Mouse (Mus musculus) activated CD4-positive, CD25-positive, alpha-beta regulatory T cell, adult 4 months (primary cell): ENCODE results near the gene Fam189a1. TPM values are rescaled to one million over a fixed set of nuclear protein-coding genes. Genes with fewer than 3 reads are reported as not detected.

Experiments used
- ATAC-seq: one replicate; pipeline ENCODE4 v1.8.0; 2017
- polyA plus RNA-seq, 2 experiments: library from polyadenylated mRNA; unstranded; fragments of 100-300 nt; shearing (Covaris generic); gene quantifications; one replicate each; pipeline ENCODE4 v1.2.1; 2017

Fam189a1 gene
- polyA plus RNA-seq, 2 experiments from 2014 or later, result not detected

DNA sequence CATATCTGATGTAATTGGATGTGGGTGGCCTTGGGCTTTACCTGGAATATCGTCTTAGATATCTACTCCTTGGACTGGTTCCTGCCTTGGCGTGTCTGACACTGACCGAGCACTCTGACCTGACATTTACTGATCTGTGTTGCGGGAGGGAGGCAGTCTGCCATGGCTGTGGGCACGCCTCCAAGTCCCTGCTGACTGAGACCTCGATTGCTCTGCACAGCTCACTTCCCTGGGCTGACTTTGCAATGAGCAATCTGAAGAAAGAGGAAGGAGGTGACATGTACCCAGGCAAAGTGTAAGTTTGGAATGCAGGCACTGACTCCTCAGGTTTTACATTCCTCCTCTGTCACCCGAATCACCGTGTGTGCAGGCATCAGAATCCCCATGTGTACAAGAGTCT, 364.3 kb downstream of the Fam189a1 start:
- no peak for ATAC-seq

DNA sequence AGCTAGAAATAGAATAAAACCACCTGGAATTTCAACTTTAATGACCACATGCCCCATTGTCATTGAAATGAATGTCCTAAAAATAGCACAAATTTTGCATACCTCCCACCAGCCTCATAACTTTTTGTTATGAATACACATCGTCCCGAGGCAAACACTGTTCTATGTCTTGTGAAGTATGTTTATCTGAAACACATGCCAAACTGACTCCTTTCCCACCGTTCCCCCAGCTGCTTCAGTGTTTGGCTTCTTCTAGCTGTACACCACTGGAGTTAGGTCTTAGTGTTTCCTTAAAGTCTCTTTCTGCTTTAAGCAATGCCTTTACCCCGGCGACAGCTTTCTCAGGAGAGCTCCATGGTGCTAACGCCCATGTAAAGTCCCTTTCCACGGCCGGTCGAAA, 365.2 kb downstream of the Fam189a1 start:
- no peak for ATAC-seq

DNA sequence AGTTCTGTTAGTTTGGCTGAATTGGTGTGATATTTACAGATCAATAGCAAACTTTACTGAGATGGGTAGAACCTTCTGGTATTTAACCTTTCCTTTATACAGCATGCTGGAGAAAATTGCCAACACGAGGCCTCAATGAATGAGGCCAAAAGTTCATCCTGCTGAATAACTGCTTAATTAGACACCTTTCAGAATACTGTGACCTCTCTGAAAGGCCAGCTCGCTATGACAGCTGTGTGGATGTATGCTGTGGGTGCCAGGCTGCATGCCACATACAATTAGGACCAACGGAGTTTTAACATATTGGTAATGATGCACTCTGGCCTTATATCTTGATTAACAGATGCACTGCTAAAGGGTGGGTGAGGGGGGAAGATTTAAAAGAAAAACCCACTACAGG, 371.3 kb downstream of the Fam189a1 start:
- no peak for ATAC-seq

DNA sequence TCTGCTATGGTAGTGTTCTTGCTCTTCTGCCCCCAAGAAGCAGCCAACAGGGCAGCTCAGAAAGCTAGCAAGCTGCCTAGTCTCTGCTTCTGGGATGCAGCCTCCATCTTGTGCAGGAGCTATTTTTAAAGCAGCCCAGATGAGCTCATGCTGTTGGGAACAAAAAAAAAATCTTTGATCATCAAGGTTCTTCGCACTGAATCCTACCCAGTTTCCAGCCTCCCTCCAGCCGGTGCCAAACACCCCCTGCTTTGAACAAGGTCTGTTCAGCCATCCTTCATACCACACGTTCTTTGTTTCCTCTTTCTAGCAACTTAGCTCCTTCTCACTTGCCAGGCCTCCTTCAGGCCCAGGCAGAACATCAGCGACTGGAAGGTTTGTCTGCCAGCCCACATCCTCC, 376.9 kb downstream of the Fam189a1 start:
- ATAC-seq, result no peak

DNA sequence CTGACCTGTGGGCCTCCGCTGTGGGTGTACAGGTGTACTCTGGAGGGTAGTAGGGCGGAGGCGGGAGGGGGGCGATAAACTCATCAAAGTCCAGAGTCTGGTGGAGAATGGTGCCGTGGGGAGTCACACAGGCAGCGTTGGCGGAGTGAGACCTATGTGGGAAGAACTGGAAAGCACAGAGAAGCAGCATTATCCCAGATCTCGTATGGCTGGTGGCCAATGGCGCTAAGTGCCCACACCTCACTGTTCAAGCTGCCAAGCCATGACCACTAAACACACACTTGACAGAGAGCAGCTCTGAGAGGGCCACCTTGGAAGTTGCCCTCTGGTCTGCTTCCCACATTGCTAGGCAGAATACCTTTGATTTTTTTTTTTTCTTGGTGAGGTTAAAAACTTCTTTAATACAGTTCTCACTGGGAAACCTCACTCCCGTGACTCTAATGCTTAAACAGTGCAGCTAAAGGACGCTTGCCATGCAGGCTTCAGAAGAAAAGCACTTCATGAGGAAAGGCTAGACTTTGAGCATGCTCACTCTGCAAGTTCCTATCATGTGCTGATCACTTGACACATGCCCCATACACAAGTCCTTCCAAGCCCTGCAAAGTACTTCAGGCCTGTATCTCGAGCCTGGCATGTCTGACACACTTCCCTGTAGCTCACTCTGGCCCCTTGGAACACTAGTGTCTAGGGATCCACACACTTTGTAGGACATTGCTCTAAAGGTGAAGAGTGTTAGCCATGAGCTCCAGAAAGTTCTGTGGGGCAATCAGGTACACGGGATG, 379.5 kb downstream of the Fam189a1 start:
- ATAC-seq, result no peak

DNA sequence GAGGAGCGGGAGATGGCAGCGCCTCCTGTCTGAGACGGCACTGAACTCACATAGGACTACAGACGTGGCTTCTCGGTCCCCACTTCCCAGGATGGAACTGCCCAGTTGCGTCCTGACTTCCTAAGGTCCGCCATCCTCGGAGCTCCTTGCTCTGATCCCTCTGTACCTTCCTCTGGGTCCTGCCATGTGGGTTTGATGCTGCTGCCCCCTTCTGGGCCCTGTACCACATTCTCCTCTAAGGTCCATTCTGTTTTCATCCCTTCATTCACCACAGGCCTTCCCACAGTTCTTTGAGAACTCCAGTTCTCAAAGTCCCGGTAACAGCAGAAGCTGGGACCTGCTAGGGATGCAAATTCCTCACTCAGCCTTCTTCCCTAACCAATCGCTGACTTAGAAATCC, 382.9 kb downstream of the Fam189a1 start:
- no peak for ATAC-seq

DNA sequence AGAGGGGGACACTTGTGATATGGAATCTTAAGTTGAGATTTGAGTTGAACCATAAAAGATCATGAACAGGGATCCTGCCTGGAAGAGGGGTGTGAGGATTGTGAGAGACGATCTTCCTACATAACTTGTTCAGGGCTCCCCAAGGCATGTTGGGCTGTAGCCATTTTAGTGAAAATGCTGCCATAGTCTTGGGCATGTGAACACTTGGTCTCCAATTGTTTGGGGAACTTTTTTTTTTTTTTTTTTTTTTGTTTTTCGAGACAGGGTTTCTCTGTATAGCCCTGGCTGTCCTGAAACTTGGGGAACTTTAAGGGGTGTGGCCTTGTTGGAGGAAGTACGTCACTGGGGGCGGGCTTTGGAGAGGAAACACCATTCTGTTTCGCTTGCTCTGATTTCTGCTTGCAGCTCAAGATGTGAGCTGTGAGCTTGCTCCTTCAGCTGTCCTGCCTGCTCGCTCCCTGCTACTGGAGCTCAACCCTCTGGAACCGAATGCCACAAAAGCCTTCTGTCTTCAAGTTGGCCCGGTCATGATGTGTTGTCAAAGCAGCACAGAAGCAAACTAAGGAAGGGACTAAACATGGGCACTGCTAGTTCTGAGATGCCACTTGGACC, 385.5 kb downstream of the Fam189a1 start:
- no peak for ATAC-seq

DNA sequence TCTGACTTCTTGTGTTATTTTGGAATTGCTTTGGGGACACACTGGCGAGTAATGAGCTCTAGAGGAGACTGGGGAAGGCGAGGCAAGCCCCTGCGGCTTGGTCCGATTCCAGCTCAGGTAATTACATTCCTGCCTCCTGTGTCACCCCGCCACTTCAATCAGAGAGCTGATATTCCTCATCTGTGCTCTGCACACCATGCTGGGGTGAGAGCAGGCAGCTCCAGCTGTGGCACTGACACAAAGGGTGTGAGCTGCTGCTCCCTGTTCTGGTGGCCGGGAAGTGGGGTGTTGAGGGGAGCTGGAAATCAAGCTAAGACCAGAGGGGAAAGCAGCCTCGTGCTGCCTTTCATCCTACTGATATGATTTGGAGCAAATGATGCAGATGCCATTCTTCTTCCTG, 386.6 kb downstream of the Fam189a1 start:
- no peak for ATAC-seq

DNA sequence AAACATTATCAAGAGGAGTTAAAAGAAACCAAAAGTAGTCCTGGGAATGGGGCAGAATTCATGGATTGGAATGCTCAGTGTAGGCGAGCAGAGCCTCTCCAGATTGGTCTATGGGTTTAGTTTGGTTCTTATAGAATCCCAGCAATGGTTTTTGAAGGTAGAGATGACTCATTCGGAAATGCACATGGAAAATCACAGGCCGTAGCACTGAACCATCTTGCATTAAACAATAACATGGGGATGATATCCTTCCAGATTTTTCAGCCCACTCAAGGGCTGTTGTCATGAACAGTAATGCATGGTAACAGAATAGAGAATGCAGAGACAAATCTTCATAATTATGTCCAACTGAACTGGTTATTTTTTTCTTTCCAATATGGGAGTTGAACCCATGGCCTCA, 390.8 kb downstream of the Fam189a1 start:
- ATAC-seq, result no peak

DNA sequence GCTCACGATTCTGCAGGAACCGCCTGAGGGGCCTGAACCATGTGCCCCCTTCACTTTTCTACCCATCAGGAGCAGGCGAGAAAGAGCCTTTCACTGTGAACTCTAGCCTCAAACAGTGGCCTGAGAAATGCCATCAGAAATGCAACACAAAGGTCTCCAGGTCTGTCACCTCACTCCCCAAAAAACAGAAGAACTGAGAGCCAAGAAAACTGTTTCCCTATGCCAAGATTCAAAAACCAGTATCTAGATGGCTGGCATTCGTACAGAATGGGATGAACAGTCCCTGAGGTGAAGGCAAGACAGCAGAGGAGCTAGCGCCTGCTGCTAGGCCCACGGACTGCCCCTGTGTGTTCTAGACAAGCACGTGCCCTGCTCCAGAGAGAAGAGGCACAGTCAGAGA, 401.2 kb downstream of the Fam189a1 start:
- ATAC-seq, result no peak

DNA sequence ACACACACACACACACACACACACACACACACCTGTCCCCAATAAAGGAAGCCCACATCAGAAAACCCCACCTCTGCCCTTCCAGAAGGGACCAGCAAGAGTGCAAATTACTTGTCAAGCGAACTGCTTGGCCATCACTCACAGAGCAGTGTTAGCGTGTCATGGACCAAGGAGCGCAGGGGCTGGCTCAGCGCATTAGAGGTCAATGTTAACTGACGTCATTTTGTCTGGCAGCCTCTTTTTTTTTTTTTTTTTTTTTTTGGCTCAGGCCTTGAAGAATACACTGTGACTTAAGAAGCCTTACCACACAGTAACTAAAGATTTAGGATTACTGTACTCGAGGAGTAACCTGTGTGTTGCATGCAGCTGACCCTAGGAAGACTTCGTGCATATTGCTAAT, 402.2 kb downstream of the Fam189a1 start:
- ATAC-seq, result no peak

DNA sequence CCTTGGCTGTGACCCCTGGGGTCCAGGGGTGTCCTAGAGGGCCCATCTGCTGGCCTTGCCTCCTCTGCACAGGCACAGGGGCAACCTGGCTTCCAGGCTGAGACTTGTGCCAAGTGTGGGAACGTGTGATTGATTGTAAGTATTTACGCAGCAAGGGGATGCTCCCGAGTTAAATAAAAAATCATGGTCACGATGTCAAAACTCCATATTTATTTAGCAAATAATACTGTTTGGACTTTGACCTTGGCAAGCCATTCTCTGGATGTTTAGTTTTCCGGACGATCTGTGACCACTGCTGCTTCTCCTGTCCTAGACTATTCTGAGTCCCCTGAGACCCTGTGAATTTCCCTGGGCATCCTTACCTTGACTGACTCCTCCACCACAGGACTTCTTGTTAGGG, 402.7 kb downstream of the Fam189a1 start:
- no peak for ATAC-seq

DNA sequence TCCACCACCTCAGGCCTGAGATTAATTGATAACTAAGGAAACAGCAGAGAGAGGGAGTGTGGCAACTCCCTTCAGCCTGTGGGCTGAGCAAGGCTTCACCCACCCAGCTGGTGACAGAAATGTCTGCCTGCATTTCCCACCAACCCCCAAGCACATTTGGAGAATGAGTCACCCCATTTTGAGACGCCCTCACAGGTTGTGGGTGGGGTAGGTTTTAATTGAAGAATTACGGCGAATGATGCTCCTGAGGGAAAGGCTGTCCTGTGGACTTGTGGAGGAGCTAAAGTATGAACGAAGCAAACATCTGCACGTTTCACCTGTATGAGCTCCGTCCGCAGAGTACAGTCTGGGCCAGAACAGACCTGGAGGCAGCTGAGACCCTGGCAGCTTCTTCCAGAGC, 404.2 kb downstream of the Fam189a1 start:
- ATAC-seq, result no peak

DNA sequence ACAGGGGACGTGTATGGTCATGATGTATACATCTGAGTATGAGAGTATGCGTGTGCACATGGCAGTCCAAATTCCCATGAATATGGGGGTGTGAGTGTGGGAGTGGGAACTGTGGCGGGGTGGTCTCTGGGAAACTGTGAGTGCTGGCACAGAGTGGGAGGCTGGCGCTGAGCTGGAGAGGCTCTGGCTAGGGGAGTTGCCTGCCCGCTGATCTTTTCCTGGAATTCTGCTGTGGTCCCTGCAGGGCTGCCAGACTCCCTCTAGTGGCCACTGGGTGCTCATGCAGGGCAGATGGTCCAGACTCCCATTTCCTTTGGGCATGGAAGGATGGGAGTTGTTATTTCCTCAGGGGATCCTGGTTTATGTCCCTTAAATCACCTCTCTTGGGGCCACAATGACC, 404.9 kb downstream of the Fam189a1 start:
- ATAC-seq, result no peak

DNA sequence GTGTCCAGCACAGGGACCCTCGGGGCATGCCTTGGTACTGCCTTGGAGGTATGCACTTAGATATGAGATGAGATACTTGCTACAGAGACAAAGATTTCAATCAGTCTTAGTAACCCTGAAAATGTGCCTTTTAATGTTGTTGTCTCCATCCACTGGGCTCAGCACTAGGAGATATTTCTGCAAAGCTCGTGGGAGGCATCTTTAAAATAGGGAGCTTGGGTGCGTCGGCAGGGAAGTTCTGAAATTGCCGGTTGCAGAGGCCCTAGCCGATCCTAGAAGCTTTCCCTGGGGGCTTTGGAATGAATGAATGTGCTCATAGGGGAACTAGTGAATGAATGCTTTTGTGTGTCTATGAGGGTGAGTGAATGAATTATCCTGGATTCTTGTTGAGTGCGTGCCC, 412.8 kb downstream of the Fam189a1 start:
- no peak for ATAC-seq

DNA sequence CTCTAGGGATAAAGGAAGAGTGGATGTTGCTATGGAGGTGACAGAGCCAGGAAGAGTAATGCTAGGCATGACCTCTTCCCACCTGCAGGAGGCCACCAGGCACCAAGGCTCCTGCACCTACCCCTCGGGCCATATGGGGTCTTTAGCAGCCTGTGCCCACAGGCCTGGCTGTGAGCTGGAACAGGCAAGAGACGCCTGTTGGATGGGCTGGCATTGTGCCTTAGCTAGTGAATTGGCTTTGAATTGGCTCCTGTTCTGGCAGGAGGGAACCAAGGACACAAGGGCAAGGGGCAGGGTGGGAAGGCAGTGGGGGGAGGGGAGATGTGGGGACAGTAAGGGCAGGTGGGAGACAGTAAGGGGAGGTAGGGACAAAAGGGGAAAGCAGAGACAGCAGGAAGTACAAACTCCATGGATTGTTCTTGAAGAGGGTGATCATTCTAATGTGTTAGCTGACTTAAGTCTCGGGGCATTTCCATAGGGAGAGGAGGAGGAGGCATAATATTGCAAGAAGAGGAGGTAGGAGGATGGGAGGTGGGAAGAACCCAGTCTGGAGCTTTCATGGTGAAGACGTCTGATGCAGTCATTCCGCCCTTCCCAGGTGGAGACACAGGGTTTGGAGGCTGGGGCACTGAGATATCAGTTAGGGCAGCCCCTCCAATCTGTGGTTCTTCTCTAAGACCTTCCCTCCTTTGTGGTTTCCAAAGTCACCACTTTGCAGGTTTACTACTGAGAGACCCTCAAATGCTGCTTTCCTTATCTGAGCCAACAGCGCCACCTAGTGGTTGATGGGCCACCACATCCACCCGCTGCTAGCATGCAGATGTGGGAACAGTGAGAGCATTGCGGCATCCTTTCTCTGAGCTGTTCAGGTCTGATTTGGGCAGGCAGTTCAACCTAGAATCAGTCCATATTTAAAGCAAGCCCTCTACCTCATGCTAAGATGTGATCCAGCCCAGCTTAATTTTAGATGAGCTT, 414.8 kb downstream of the Fam189a1 start:
- no peak for ATAC-seq

DNA sequence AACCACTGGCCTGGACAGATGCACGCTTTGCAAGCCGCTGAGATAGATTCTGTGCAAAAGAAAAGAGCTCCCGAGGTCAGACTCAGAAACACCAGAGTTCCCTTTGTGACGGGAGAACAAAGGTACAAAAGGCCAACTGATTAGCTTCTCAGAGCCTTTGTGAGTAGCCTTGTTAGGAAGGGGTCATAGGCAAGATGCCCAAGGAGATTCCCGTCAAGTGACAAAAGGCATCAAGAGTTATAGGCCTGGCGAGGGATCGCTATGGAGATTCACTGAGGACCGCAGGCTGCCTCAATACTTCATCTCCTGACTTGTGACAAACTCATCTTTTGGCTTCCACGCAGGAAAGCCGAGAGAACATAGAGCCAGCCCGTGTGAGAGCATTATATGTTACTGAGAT, 417.2 kb downstream of the Fam189a1 start:
- ATAC-seq, result no peak

DNA sequence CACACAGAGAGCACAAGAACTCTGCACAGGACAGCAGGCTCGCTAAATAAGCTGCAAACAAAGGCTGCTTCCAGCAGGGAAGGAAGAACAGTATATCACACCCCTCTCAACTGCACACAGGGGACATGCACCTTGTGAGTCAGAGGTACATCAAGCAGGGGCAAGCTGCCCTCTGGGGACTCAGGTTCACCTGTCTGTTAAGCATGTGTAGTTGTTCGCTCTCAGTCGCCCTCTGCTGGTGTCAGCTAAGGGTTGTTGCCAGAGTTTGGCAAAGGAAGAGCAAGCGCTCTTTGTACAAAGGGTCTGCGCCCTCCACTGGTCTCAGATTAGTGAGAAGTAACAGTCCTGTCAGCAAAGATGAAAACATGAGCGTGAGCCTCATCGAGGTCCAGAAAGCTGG, 426.6 kb downstream of the Fam189a1 start:
- ATAC-seq, result no peak

DNA sequence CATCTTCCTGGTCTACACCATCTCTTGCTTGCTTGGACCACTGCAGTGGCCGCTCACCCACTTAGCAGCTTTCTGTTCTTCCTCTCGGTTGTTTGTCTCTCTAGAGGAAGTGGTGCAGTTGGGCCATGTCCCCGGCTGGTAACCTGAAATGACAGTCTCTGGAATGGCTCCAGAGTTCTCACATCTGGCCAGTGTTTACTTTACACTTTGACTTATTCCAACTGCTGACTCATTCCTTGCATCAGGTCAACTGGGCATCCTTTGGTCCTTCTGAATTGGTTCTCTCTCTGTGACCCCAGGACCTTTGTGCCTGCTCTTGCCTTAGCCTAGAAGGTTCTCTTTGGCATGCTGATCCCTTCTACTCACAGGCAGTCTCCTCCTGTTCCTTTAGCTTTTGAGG, 427.6 kb downstream of the Fam189a1 start:
- ATAC-seq, result no peak

DNA sequence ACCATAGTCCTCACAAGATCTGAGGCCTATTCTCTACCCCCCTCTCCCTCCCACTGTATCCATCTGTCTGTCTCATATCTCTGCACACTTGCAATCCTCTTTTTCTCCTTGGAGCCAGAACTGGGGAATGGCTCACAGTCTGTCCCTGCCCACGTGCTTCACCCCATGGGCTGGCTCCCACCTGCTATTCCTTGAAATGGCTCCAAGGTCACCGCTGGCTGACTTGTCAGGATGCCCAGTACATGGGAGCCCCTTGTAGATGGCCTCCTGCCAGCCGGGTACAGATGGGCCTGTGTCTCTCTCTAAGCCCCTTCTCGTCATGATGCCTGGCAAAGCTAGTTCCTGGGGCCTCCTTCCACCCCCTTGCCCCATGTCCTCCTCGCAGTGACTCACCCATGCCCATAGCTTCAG, 428.2 kb downstream of the Fam189a1 start:
- ATAC-seq, result no peak

DNA sequence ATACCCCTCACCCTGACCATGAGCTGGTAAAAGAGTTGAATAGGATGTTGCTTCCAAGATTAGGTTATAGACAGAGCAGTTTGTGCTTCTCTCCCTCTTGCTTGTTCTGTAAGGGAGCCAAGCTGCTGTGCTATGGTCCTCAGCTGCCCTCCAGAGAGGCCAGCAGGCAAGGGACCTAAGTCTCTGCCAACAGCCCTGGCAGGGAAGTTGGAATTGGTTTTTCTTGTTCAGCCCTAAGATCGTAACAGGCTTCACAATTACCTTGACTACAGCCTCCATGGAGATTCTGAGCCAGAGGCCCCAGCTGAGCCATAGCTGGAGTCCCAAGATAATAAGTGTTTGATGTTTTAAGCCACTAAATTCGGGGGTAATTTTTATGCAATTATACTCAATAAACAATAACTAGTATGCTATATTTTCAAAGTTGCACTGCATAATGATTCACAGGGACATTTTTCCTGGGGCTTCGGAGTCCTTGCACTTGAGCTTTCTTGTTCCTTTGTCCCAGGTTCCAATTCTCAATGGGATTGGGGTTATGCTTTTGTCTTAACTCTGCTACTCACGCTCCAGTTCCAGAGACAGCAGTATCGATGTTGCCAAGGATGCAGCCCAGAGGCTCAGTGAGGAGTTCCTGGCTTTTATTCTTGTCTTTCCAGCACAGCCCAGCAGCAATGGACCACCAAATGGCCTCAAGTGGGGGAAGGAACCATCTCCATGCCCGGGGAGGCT, 430.2 kb downstream of the Fam189a1 start:
- no peak for ATAC-seq

DNA sequence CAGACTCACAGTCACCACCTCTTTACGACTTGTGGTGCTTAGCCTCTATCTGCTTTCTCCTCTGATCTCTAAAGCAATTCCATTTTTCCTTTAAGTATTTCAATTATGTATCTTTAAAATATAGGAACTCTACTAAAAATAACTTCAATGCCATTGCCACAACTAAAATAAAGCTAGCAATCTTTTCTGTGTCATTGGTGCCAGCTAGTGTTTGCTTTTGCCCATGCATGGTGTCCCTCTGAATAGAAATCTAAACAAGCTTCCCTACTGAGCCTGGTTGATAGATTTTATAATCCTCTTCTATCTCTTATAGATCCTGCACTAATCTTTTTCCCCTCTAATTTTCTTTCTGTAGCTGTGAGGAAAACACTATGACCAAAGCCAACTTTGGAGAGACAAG, 432.0 kb downstream of the Fam189a1 start:
- ATAC-seq, result no peak

DNA sequence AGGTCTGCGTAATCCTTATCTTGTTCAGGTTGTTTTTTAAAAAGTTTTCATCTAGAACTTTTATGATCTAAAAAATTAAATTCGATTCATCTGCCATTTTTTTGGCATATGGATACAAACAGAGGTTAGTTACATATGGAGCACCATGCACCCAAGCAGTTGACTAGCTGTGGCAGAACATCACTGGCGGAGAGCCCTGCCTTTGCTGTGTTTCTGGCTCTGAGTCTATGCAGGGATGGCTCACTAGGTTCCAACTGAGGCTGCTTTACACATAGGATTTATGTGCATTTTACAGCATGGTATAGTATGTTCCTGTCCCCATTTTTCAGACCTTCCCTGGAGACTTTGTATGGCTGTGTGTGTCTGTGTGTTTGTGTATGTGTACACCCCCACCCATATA, 433.1 kb downstream of the Fam189a1 start:
- no peak for ATAC-seq
